Mouse (Mus musculus): ENCODE data around the gene Lrrc8b. TPM values are rescaled to one million over a fixed set of nuclear protein-coding genes. Genes with fewer than 3 reads are reported as not detected.

Lrrc8b gene
- 10 to 100 TPM; 57.6 to 59.7 (median 59.3) TPM for total RNA-seq (2022)

GRCm38 (mm10) chr5:105415198-105415791 is at the start of gene Lrrc8b:
Lrrc8b (plus strand) TSS chr5:105415775.
- DNase-seq (ENCODE audit: low spot score in 2 of 2) = peak; percentile 83

- no peak for DNase-seq (ENCODE audit: low spot score in 2 of 2)
These were observed 34.1 kb upstream of the Lrrc8b start for GRCm38 (mm10) chr5:105381482-105381881.

GRCm38 (mm10) chr5:105390346-105390745 is 25.2 kb upstream of the Lrrc8b start:
- no peak for DNase-seq (ENCODE audit: low spot score in 2 of 2)

GRCm38 (mm10) chr5:105393731-105394130 is 21.8 kb upstream of the Lrrc8b start:
- no peak for DNase-seq (ENCODE audit: low spot score in 2 of 2)

- DNase-seq (ENCODE audit: low spot score in 2 of 2) = no peak
These were observed 20.4 kb upstream of the Lrrc8b start for GRCm38 (mm10) chr5:105395188-105395587.

GRCm38 (mm10) chr5:105398966-105399365 is 16.6 kb upstream of the Lrrc8b start:
- DNase-seq (ENCODE audit: low spot score in 2 of 2) = no peak

GRCm38 (mm10) chr5:105399631-105400423 is 15.7 kb upstream of the Lrrc8b start:
- DNase-seq (ENCODE audit: low spot score in 2 of 2) = peak; percentile 77 to 86

- peak; percentile 57 to 59 for DNase-seq (ENCODE audit: low spot score in 2 of 2)
These were observed 14.9 kb upstream of the Lrrc8b start for GRCm38 (mm10) chr5:105400424-105401375.

- DNase-seq (ENCODE audit: low spot score in 2 of 2) = no peak
These were observed 14.0 kb upstream of the Lrrc8b start for GRCm38 (mm10) chr5:105401536-105401935.

GRCm38 (mm10) chr5:105404961-105405360 is 10.6 kb upstream of the Lrrc8b start:
- DNase-seq (ENCODE audit: low spot score in 2 of 2) = peak; percentile 61 to 90

- no peak for DNase-seq (ENCODE audit: low spot score in 2 of 2)
These were observed 7.9 kb upstream of the Lrrc8b start for GRCm38 (mm10) chr5:105407661-105408060.

GRCm38 (mm10) chr5:105409092-105409491 is 6.5 kb upstream of the Lrrc8b start:
- DNase-seq (ENCODE audit: low spot score in 2 of 2) = peak in 1 of 2 experiments; percentile 1

GRCm38 (mm10) chr5:105410521-105411293 is 4.9 kb upstream of the Lrrc8b start:
- DNase-seq (ENCODE audit: low spot score in 2 of 2) = no peak

- no peak for DNase-seq (ENCODE audit: low spot score in 2 of 2)
These were observed 4.3 kb upstream of the Lrrc8b start for GRCm38 (mm10) chr5:105411294-105411570.

- no peak for DNase-seq (ENCODE audit: low spot score in 2 of 2)
These were observed 3.8 kb upstream of the Lrrc8b start for GRCm38 (mm10) chr5:105411768-105412167.

- DNase-seq (ENCODE audit: low spot score in 2 of 2) = no peak
These were observed 2.9 kb upstream of the Lrrc8b start for GRCm38 (mm10) chr5:105412634-105413033.

GRCm38 (mm10) chr5:105414341-105415120 is 1.0 kb upstream of the Lrrc8b start:
- DNase-seq (ENCODE audit: low spot score in 2 of 2) = no peak

- DNase-seq (ENCODE audit: low spot score in 2 of 2) = no peak
These were observed 538 bp downstream of the Lrrc8b start for GRCm38 (mm10) chr5:105415951-105416675.

GRCm38 (mm10) chr5:105417217-105417616 is 1.6 kb downstream of the Lrrc8b start:
- no peak for DNase-seq (ENCODE audit: low spot score in 2 of 2)

- no peak for DNase-seq (ENCODE audit: low spot score in 2 of 2)
These were observed 2.8 kb downstream of the Lrrc8b start for GRCm38 (mm10) chr5:105418364-105418763.

Measured in layer of hippocampus, adult 8-10 months (tissue).